Mouse (Mus musculus) liver, embryonic 14.5 days (tissue): ENCODE data around the gene Ccdc138. TPM values are rescaled to one million over a fixed set of nuclear protein-coding genes. Genes with fewer than 3 reads are reported as not detected.
A peak's percentile ranks its signal among the peaks of the same experiment; 100 is the strongest.

Experiments
- ATAC-seq: fragments of 200-750 bp; cut with Nextera tagmentation; 2 replicates; pipeline ENCODE4 v1.8.0; 2017; ENCODE audit warnings: moderate number of reproducible peaks, mild to moderate bottlenecking, moderate library complexity; ENCODE audit not compliant: insufficient read depth
- DNase-seq, 3 experiments: peaks; one replicate each; pipeline ENCODE4 v3.0.0-alpha.2; 2012 to 2013; ENCODE audit warnings: low read depth in 3 of 3, low spot score in 3 of 3
- H3K27ac ChIP-seq: fragments of 300-500 bp; sonication (generic); 2 replicates; pipeline ENCODE4 v1.5.1; 2014; ENCODE audit warnings: moderate library complexity, mild to moderate bottlenecking, control low read depth, inconsistent platforms
- H3K27me3 ChIP-seq: fragments of 300-500 bp; sonication (generic); 2 replicates; pipeline ENCODE4 v1.6.1; 2014; ENCODE audit warnings: mild to moderate bottlenecking, low read length, moderate library complexity; ENCODE audit not compliant: control insufficient read depth, insufficient read depth
- H3K36me3 ChIP-seq: fragments of 300-500 bp; sonication (generic); replicated peaks from 2 replicates; pipeline ENCODE4 v1.6.1; 2014; ENCODE audit warnings: low read depth; ENCODE audit not compliant: control insufficient read depth, insufficient read depth
- H3K4me1 ChIP-seq, 2 experiments: fragments of 200-500 bp in 1 of 2; fragments of 300-500 bp in 1 of 2; sonication (generic) in 1 of 2; replicated peaks; 2 replicates each; pipeline ENCODE4 v1.6.1; 2012 to 2014; ENCODE audit warnings: antibody characterized with exemption in 1 of 2, inconsistent platforms in 1 of 2, low read length in 1 of 2; ENCODE audit not compliant: control insufficient read depth in 2 of 2, insufficient read depth in 2 of 2
- H3K4me2 ChIP-seq: fragments of 300-500 bp; sonication (generic); 2 replicates; pipeline ENCODE4 v1.6.1; 2014; ENCODE audit warnings: low read depth, mild to moderate bottlenecking, control low read depth, moderate library complexity
- H3K4me3 ChIP-seq, 2 experiments: fragments of 200-500 bp in 1 of 2; fragments of 300-500 bp in 1 of 2; sonication (generic) in 1 of 2; 2 replicates each; pipeline ENCODE4 v1.5.1; 2012 to 2014; ENCODE audit warnings: low read depth in 2 of 2, low read length in 2 of 2, mild to moderate bottlenecking in 2 of 2, control low read depth in 1 of 2, inconsistent platforms in 1 of 2, moderate library complexity in 1 of 2; ENCODE audit not compliant: insufficient read depth in 1 of 2
- H3K9ac ChIP-seq: fragments of 300-500 bp; sonication (generic); replicated peaks from 2 replicates; pipeline ENCODE4 v1.6.1; 2014; ENCODE audit warnings: mild to moderate bottlenecking, control low read depth, moderate library complexity
- H3K9me3 ChIP-seq: fragments of 300-500 bp; sonication (generic); 2 replicates; pipeline ENCODE4 v1.6.1; 2016; ENCODE audit warnings: low read length, mixed read lengths; ENCODE audit not compliant: control insufficient read depth
- CTCF ChIP-seq: IDR thresholded peaks from 2 replicates; pipeline ENCODE4 v1.5.1; 2016; ENCODE audit warnings: antibody characterized with exemption, low read depth, control low read depth
- EP300 ChIP-seq: IDR thresholded peaks from 2 replicates; pipeline ENCODE4 v1.6.1; 2016; ENCODE audit warnings: antibody characterized with exemption, low read depth
- WGBS: fragments of 180-500 bp; shearing (Covaris S2); extraction: QIAGEN DNeasy Blood & Tissue Kit; methylation state at CpG from one replicate; pipeline ENCODE4 v1.1.7; 2014; ENCODE audit not compliant: insufficient replicate concordance; 5-methylcytosine and 5-hydroxymethylcytosine counted together
- polyA plus RNA-seq, 2 experiments: library from polyadenylated mRNA; depleted of rRNA in 1 of 2; stranded (reverse) in 1 of 2; unstranded in 1 of 2; fragments of >200 nt; fragmentation: Nextera tagmentation in 1 of 2; extraction: Ambion mirVana in 1 of 2; gene quantifications; 2 replicates each; pipeline versions ENCODE4 v1.2.1 to v1.2.3; 2012 to 2014

Ccdc138 gene
- polyA plus RNA-seq, 2 experiments: 1.3 to 1.6 TPM

DNA sequence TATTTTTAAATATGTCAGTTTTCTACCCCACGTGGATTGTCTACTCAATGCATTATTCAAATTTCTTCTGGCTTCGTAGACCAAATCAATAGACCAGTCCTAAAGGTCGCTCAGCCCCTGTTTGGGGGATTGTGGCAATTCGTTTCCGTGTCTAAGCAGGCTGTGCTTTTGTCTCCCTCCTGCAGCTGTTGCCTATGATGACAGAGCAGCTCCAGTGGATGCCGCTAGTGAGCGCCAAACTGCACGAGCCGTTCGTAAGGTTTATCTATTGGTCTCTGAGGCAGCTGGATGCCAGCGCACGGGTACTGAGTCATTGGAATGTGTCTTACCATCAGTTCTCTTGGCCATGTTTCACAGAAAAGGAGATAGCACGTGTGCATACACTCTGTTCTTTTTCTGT is 42.9 kb downstream of the Ccdc138 start:
- Histone ChIP-seq H3K9ac (no peak overlapping the region), H3K27ac (no peak overlapping the region), H3K4me1 (no peaks in the 10 kb centered on the region), H3K9me3 (no peaks in the 10 kb centered on the region), H3K27me3 (no peaks in the 10 kb centered on the region), H3K4me2 (no peak overlapping the region), H3K36me3 (no peaks in the 10 kb centered on the region), H3K4me3 (no peak overlapping the region)
- no peak for ATAC-seq
- no peak for DNase-seq
- WGBS: 71% methylated on average over 13 of the region's 13 CpGs
- TF ChIP-seq EP300 (no peak), CTCF (no peak)

DNA sequence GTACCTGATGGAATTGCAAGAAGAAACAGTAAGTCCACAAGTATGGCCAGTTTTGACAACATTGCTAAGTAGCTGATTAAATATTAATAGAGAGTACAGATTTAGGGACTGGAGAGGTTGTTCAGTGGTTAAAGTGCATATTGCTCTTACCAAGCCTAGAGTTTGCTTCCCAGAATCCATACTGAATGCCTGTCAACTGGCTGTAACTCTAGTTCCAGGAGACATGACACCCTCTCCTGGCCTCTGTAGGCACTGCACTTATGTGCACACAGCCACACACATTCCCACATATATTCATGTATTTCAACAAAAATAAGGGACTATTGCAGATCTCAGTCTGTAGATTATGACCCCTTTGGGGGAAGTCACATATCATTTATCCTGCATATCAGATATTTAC is 51.0 kb downstream of the Ccdc138 start:
- ATAC-seq (no peak), DNase-seq (no peak)
- H3K4me3 ChIP-seq: no peak overlapping the region
- H3K27me3 ChIP-seq: no peaks in the 10 kb centered on the region
- H3K4me1 ChIP-seq: no peaks in the 10 kb centered on the region
- no peaks in the 10 kb centered on the region for H3K36me3 ChIP-seq
- no peaks in the 10 kb centered on the region for H3K9me3 ChIP-seq
- peak; percentile 34; the same call in 1 of the 2 replicates for TF ChIP-seq CTCF
- no peak for TF ChIP-seq EP300
- no peak overlapping the region for H3K27ac ChIP-seq
- H3K4me2 ChIP-seq: no peak overlapping the region
- H3K9ac ChIP-seq: no peak overlapping the region

DNA sequence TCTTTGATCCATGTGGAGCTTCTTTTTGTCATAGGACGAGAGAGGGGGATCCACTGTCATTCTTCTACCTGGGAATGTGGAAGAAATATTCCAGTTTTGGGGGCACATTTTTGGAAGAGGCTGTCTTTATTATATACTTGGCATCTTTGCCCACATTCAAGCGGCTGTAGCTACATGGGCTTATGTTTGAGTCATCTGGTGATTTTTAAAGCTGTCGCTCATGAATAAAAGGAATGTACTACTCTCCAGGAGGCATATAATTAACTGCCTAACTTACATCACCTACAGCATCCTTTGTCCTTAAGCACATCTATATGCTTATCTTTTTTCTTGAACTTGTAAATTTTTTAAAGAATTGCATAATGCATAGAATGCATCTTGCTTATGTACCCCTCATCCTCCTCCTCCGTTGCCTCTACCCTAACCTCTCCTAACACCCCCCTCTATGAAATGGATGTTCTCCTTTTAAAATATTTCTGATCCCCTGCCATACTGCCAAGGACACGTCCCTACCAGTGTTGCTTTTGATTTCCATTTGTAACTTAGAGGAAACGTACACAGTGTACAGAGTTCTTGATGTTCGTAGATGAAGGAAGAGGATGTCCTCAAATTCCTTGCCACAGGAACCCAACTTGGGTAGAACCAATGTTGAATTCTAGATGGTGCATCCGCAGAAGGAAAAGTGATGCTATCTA is 57.1 kb downstream of the Ccdc138 start:
- H3K27ac ChIP-seq: no peak overlapping the region
- no peaks in the 10 kb centered on the region for H3K36me3 ChIP-seq
- H3K27me3 ChIP-seq: no peaks in the 10 kb centered on the region
- DNase-seq (no peak), ATAC-seq (no peak)
- TF ChIP-seq EP300 (no peak), CTCF (no peak)
- no peak overlapping the region for H3K4me2 ChIP-seq
- H3K4me1 ChIP-seq: no peaks in the 10 kb centered on the region
- no peaks in the 10 kb centered on the region for H3K9me3 ChIP-seq
- 64% methylated on average over 8 of the region's 8 CpGs for WGBS
- H3K9ac ChIP-seq: no peak overlapping the region
- H3K4me3 ChIP-seq: no peak overlapping the region

DNA sequence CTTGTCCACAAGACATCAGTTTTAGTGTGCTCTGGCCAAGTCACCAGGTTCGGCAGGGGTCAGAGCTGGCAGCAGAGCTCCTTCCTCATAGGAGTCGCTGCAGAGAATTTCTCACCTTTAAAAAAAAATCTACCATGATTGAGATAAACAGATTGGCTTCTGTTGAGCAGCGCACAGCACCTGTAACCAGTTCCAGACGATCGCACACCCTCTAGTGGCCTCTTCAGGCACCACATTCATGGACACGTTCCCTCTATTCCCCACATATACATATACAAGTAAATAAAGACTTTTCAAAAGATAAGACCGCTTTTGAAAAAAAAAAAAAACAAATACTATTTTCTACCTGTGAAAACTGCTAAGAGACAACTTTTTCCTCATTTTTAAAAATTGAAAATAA is 61.4 kb downstream of the Ccdc138 start:
- H3K36me3 ChIP-seq: no peaks in the 10 kb centered on the region
- 23% methylated on average over 7 of the region's 7 CpGs for WGBS
- H3K9me3 ChIP-seq: no peaks in the 10 kb centered on the region
- peak in 1 of 3 experiments; percentile 20 for DNase-seq
- no peak for ATAC-seq
- H3K4me2 ChIP-seq: no peak overlapping the region
- no peak overlapping the region for H3K9ac ChIP-seq
- no peak overlapping the region for H3K27ac ChIP-seq
- TF ChIP-seq CTCF (peak; percentile 63), EP300 (no peak)
- H3K4me3 ChIP-seq: no peak overlapping the region
- H3K27me3 ChIP-seq: no peaks in the 10 kb centered on the region
- H3K4me1 ChIP-seq: no peaks in the 10 kb centered on the region

DNA sequence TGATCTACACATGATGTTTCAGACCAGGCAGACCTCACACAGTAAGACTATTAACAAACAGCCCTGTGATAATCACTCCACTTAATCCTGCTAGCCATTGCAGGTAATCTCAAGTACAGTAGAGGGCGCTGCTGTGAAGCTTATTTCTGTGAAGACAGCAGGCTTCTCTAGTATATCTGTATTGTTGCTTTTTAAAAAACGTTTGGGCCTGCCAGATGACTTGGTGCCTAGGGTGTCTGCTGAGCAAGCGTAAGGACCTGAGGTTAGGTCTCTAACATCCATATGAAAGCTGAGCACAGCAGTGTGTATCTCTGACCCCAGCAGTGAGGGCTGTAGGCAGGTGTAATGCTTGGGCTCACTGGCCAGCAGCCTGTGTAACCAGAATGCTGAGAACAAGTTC is 62.2 kb downstream of the Ccdc138 start:
- Histone ChIP-seq H3K4me1 (no peaks in the 10 kb centered on the region), H3K9ac (no peak overlapping the region), H3K27ac (no peak overlapping the region), H3K4me3 (no peak overlapping the region), H3K36me3 (no peaks in the 10 kb centered on the region), H3K9me3 (no peaks in the 10 kb centered on the region), H3K27me3 (no peaks in the 10 kb centered on the region), H3K4me2 (no peak overlapping the region)
- WGBS: 22% methylated on average over 3 of the region's 3 CpGs
- TF ChIP-seq CTCF (peak; percentile 53), EP300 (no peak)
- DNase-seq (peak in 2 of 3 experiments; percentile 12 to 30), ATAC-seq (no peak)
